Mouse (Mus musculus): ENCODE measurements around the gene Ubr2.
A peak's percentile ranks its signal among the peaks of the same experiment; 100 is the strongest.

Gene Ubr2

GRCm38 (mm10) chr17:47003305-47003704 lies 7.1 kb downstream of the Ubr2 start:
- no peak for DNase-seq (ENCODE audit: low spot score)

GRCm38 (mm10) chr17:47002401-47002800 lies 8.0 kb downstream of the Ubr2 start:
- DNase-seq (ENCODE audit: low spot score), result no peak

DNA sequence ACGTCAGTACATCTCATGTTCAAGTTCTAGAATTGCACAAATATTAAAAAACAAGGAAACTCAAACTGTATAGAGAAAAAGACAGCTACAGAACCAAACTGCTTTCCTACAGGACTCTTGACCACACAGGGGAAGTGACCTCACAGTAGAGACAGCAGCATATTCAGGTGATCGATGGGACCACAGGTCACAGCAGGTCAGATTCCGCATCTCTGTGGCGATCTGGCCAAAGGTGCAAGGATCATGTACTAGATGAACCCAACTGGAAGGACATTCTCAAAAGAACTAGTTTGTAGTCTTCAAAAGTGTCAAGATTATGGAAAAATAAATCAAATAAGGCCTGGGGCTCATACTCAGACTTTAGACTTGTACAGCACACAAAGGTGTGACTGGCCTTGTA lies 11.5 kb downstream of the Ubr2 start:
- DNase-seq (ENCODE audit: low spot score), result no peak

GRCm38 (mm10) chr17:46996484-46996883 lies 13.9 kb downstream of the Ubr2 start:
- no peak for DNase-seq (ENCODE audit: low spot score)

GRCm38 (mm10) chr17:46995621-46996020 lies 14.7 kb downstream of the Ubr2 start:
- no peak for DNase-seq (ENCODE audit: low spot score)

DNA sequence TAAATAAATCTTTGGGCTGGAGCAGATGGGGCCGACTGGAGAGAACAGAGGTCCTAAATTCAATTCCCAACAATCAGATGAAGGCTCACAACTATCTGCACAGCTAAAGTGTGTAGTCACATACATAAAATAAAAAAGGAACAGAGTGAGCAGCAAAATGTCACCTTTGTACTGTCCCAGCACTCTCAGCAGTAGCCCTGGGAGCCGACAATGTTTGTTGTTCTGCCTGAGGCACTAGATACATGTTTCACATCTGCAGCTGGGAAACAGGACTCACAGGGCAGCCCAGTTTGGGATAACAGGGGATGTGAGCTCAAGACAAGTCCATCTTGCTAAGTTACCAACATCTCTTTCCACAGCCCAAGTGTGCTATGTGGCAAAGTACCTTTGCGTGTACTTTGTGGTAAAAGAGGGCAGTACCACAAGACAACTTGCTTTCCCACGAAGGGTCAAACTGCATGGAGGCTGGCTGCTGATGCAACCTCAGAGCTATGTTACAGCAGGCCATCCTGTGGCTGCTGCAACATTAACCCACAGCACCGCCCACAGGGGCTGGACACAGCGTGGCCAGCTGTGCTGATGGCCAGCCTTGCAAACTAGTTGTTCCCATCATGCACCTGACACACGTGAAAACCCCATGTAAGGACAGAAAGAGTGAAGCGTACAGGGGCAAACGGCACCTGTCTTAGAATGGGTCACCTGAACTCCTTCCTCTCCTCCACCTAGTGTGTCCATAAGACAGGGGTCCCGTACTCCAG lies 15.5 kb downstream of the Ubr2 start:
- no peak for DNase-seq (ENCODE audit: low spot score)

DNA sequence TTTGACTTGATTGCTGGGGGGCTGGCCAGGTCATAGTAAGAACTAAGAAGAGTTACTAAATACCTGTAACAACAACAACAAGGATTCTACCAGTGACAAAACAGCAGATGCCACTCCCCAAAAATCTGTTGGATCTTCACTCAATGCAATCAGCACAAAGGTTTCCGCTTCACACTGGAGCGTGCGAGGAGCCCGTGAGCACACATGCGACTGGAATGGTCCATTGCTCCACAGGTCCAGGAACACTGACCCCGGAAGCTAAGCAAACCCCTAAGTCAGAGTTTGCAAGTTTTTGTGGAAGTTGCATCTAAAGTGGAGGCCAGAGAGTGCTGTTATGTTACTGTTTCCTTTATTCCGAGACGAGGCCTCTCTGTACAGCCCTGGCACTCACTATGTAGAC lies 16.7 kb downstream of the Ubr2 start:
- no peak for DNase-seq (ENCODE audit: low spot score)

- no peak for DNase-seq (ENCODE audit: low spot score)
Measured at GRCm38 (mm10) chr17:46987631-46988030, 22.7 kb downstream of the Ubr2 start.

- no peak for DNase-seq (ENCODE audit: low spot score)
Measured at GRCm38 (mm10) chr17:46980050-46980449, 30.3 kb downstream of the Ubr2 start.

GRCm38 (mm10) chr17:46975183-46975582 lies 35.2 kb downstream of the Ubr2 start:
- DNase-seq (ENCODE audit: low spot score), result peak; percentile 19

DNA sequence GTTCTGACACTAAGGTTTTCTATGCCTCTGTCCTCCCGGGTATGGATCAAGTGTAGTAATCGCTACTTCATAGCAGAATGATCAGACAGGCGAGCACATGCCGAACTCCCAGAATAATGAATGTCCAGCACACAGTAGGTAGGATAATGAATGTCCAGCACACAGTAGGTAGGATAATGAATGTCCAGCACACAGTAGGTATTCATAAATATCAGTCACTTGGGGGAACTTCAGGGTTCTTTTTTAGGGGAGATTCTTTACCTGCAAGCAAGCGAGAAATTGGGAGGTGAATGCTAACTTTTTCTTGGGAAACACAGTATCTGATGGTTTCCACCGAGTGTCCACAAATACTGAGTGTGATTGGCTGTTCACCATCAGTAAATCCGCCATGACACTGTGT lies 37.8 kb downstream of the Ubr2 start:
- no peak for DNase-seq (ENCODE audit: low spot score)

DNA sequence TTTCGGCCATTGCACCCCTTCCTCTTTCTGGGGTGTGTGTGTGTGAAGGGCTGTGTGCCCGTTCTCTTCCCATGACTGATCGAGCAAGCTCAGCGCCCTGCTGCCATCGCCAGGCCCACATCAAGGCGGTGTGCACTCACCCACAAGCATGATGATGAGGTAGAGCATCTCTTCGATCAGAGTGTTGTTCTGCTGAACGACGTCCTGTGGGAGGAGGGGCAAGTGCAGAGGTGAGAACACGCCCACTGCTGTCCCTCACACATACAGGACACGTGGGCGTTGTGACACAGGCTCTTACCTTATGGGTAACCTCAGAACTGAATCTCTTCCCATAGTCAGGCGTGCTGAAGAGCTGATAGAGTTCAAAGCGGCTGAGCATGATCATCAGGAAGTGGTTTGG lies 43.5 kb downstream of the Ubr2 start:
- DNase-seq (ENCODE audit: low spot score), result no peak

GRCm38 (mm10) chr17:46963186-46963585 lies 47.2 kb downstream of the Ubr2 start:
- DNase-seq (ENCODE audit: low spot score), result no peak

GRCm38 (mm10) chr17:46962153-46962552 lies 48.2 kb downstream of the Ubr2 start:
- DNase-seq (ENCODE audit: low spot score), result no peak

DNA sequence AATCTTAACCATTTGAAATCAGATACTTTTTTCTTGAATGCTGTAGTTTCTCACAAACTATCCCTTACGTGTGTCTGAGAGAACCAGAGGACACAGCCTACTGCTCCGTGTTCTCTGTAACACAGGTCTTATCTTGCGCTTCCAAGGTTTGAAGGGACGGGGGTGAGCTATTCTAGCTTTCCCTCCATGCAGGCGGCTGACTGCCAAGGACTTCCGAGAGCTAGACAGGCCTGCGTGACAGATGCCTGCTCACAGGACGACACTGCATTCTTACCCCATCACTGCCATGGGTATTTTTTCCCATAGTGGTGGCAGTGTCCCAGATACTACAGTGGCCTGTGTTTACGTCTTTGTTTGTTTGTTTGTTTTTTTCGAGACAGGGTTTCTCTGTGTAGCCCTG lies 50.1 kb downstream of the Ubr2 start:
- no peak for DNase-seq (ENCODE audit: low spot score)

DNA sequence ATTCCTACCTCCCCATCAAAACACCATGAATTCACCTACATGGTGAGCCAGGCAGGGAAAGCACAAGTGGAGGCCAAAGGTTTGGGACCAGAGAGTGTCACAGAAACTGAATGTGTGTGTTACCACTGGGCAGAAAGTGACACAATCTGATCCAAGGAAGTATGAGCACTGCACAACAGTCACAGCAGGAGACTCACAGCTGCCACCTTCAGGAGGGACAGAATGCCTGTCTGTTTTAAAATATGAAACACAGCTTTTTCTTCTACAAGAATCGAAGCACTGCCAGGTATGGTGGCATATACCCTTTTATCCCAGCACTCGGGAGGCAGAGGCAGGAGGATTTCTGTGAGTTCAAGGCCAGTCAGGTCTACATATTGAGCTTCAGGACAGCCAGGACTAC lies 52.3 kb downstream of the Ubr2 start:
- no peak for DNase-seq (ENCODE audit: low spot score)

DNA sequence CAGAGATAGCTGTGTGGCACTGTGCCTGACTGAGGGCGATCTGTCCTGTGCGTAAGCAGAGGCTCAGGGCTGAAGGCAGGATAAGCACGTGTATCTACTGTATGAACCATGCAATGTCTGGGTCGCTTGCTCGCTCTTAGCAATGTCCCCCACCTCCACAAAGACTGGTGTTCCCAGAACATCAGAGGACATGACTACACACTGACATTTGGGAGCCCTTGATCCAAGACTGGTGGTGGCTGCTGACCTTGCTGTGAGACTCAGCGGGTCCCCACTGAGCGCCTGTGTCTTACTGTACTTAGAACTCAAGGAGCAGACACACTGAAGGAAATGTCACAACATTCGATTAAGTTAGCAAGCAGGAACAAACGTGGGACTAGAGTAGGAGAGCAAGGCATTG lies 64.1 kb downstream of the Ubr2 start:
- no peak for DNase-seq (ENCODE audit: low spot score)

GRCm38 (mm10) chr17:46942421-46942820 lies 67.9 kb downstream of the Ubr2 start:
- DNase-seq (ENCODE audit: low spot score), result no peak

- no peak for DNase-seq (ENCODE audit: low spot score)
Measured at GRCm38 (mm10) chr17:46940461-46940860, 69.9 kb downstream of the Ubr2 start.

GRCm38 (mm10) chr17:46933557-46934348 lies 76.6 kb downstream of the Ubr2 start:
- no peak for DNase-seq (ENCODE audit: low spot score)

- DNase-seq (ENCODE audit: low spot score), result no peak
Measured at GRCm38 (mm10) chr17:46932961-46933360, 77.4 kb downstream of the Ubr2 start.

DNA sequence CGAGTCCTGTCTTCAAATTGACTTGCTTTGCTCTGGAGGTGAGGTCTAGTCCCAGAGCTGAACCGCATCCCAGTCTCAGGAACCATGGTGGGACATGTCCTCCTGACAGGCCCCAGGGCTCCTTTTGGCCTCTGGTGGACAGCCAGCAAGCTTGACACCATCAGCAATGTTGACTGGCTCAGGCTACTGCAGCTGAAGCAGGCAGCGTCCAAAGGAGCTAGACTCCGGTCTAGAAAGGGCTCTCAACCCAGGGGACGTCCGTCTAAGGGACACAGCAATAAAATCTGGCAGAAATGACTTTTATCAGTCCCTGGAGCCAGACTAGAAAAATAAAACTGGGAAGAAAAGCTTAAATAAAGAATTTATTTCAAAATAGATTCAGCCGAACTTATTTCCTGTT lies 80.5 kb downstream of the Ubr2 start:
- no peak for DNase-seq (ENCODE audit: low spot score)

- no peak for DNase-seq (ENCODE audit: low spot score)
Measured at GRCm38 (mm10) chr17:46929277-46929676, 81.1 kb downstream of the Ubr2 start.

- DNase-seq (ENCODE audit: low spot score), result no peak
Measured at GRCm38 (mm10) chr17:46927781-46928180, 82.6 kb downstream of the Ubr2 start.

Measured in testis, postnatal 14 days (tissue).